Mouse (Mus musculus) neural tube, embryonic 14.5 days (tissue): ENCODE measurements at regions not wholly inside any gene's neighbourhood (a gene's known extent, or its start where the extent isn't known, plus 50 kb on each side); places are given as distances from the start of the nearest gene placed in this dataset.

Experiments used
- ATAC-seq: fragments of 200-750 bp; cut with Nextera tagmentation; 2 replicates; pipeline ENCODE4 v1.8.0; 2017; ENCODE audit warnings: low read depth, mild to moderate bottlenecking, moderate TSS enrichment, moderate library complexity
- H3K27ac ChIP-seq: fragments of 300-500 bp; sonication (generic); 2 replicates; pipeline ENCODE4 v1.5.1; 2014; ENCODE audit warnings: low read depth, mild to moderate bottlenecking, control low read depth, low read length, moderate library complexity, mixed read lengths
- H3K27me3 ChIP-seq: fragments of 300-500 bp; sonication (generic); 2 replicates; pipeline ENCODE4 v1.6.1; 2014; ENCODE audit warnings: low read length; ENCODE audit not compliant: control insufficient read depth, insufficient read depth
- H3K36me3 ChIP-seq: fragments of 300-500 bp; sonication (generic); 2 replicates; pipeline ENCODE4 v1.6.1; 2014; ENCODE audit warnings: low read length, mixed read lengths; ENCODE audit not compliant: control insufficient read depth, insufficient read depth
- H3K4me1 ChIP-seq: fragments of 300-500 bp; sonication (generic); 2 replicates; pipeline ENCODE4 v1.6.1; 2014; ENCODE audit warnings: low read length; ENCODE audit not compliant: control insufficient read depth, insufficient read depth
- H3K4me2 ChIP-seq: fragments of 300-500 bp; sonication (generic); 2 replicates; pipeline ENCODE4 v1.6.1; 2014; ENCODE audit warnings: mild to moderate bottlenecking, low read depth, low read length, control low read depth
- H3K4me3 ChIP-seq: fragments of 300-500 bp; sonication (generic); 2 replicates; pipeline ENCODE4 v1.5.1; 2014; ENCODE audit warnings: low read depth, low read length, control low read depth, mixed read lengths
- H3K9ac ChIP-seq: fragments of 300-500 bp; sonication (generic); replicated peaks from 2 replicates; pipeline ENCODE4 v1.6.1; 2014; ENCODE audit warnings: low read depth, mild to moderate bottlenecking, control low read depth, low read length, mixed read lengths
- H3K9me3 ChIP-seq: fragments of 300-500 bp; sonication (generic); 2 replicates; pipeline ENCODE4 v1.6.1; 2016; ENCODE audit warnings: low read length; ENCODE audit not compliant: control insufficient read depth
- WGBS: fragments of 180-500 bp; shearing (Covaris S2); extraction: QIAGEN DNeasy Blood & Tissue Kit; methylation state at CpG from one replicate; pipeline ENCODE4 v1.1.7; 2014; 5-methylcytosine and 5-hydroxymethylcytosine counted together

GRCm38 (mm10) chr13:112003445-112003844, 194.7 kb upstream of the Map3k1 start:
- no peaks in the 10 kb centered on the region for H3K27me3 ChIP-seq
- no peak for ATAC-seq
- 82% methylated on average over 7 of the region's 7 CpGs for WGBS
- H3K36me3 ChIP-seq, result no peaks in the 10 kb centered on the region
- no peak overlapping the region for H3K4me3 ChIP-seq
- H3K9ac ChIP-seq, result no peak overlapping the region
- H3K4me2 ChIP-seq, result no peak overlapping the region
- H3K9me3 ChIP-seq, result no peaks in the 10 kb centered on the region
- H3K27ac ChIP-seq, result no peak overlapping the region
- peaks cover 11% of the 10 kb centered on the region for H3K4me1 ChIP-seq

- no peak for ATAC-seq
- H3K27me3 ChIP-seq, result no peaks in the 10 kb centered on the region
- no peaks in the 10 kb centered on the region for H3K36me3 ChIP-seq
- WGBS, result 91% methylated on average over 3 of the region's 3 CpGs
- H3K4me3 ChIP-seq, result no peak overlapping the region
- H3K9ac ChIP-seq, result no peak overlapping the region
- no peaks in the 10 kb centered on the region for H3K9me3 ChIP-seq
- no peak overlapping the region for H3K4me2 ChIP-seq
- H3K4me1 ChIP-seq, result peaks cover 11% of the 10 kb centered on the region
- H3K27ac ChIP-seq, result no peak overlapping the region
Observed at GRCm38 (mm10) chr13:112004126-112004525, 195.3 kb upstream of the Map3k1 start.

DNA sequence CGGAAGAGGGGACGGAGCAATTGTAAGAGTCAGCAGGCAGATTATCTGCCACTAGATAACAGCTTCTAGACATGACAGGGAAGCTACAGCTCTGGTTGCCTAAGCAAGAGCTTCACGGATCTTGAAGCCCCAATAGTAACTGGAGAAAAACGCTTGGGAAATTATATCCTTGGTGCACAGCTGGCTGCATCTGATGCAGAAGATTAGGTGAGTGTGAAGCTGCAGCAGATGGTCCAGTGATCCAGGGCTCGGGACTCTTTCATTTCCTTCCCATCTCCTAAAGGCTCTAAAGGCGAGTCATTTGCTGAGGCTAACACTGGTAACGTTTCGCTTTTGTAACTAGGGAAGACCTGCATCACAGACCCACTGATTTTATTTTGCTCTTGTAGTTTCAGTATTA, 196.6 kb upstream of the Map3k1 start:
- Histone ChIP-seq H3K36me3 (no peaks in the 10 kb centered on the region), H3K27me3 (no peaks in the 10 kb centered on the region), H3K4me2 (no peak overlapping the region), H3K27ac (no peak overlapping the region), H3K4me3 (no peak overlapping the region), H3K9me3 (no peaks in the 10 kb centered on the region), H3K4me1 (peaks cover 11% of the 10 kb centered on the region), H3K9ac (no peak overlapping the region)
- WGBS, result 82% methylated on average over 8 of the region's 8 CpGs
- ATAC-seq, result no peak

DNA sequence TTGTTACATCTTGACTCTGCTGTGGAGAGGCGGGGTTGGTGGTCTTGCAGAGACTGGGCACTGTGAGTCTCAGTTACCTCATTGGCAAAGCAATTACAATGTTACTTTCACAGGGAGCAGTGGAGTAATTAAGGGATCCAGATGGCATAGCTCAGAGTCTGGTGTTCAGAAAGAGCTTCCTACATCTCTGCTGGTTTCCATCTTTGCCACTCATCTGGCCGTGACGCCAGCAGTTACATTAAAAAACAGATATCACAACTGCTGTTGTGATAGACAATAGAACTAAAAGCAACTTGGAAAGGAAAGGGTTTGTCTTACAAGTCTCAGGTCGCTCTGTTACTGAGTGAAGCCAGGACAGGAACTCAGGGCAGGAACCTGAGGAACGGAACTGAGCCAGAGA, 200.0 kb upstream of the Map3k1 start:
- 92% methylated on average over 5 of the region's 5 CpGs for WGBS

DNA sequence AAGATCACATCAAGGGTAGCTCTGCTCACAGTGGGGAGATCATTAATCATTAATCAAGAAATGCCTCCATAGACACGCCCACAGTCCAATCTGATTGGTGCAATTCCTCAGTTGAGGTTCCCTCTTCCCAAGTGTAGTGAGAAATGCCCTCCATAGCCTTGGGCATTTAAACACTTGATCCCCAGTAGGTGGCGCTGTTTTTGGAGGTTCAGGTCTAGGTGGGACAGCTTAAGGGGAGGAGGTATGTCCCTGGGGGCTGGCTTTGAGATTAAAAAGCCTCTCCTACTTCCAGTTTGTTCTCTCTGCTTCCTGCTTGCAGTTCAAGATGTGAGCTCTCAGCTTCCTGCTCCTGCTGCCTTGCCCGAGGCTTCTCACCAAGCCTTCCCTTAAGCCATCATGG, 200.5 kb upstream of the Map3k1 start:
- Histone ChIP-seq H3K27me3 (no peaks in the 10 kb centered on the region), H3K4me2 (no peak overlapping the region), H3K4me1 (no peaks in the 10 kb centered on the region), H3K9ac (no peak overlapping the region), H3K36me3 (no peaks in the 10 kb centered on the region), H3K27ac (no peak overlapping the region), H3K9me3 (no peaks in the 10 kb centered on the region), H3K4me3 (no peak overlapping the region)
- ATAC-seq, result no peak
- 79% methylated on average over 3 of the region's 3 CpGs for whole genome bisulfite sequencing

More for the DNA sequence above, 200.0 kb upstream of the Map3k1 start:
- H3K27me3 ChIP-seq, result no peaks in the 10 kb centered on the region
- no peak overlapping the region for H3K4me3 ChIP-seq
- no peak for ATAC-seq
- no peaks in the 10 kb centered on the region for H3K9me3 ChIP-seq
- no peak overlapping the region for H3K4me2 ChIP-seq
- H3K36me3 ChIP-seq, result no peaks in the 10 kb centered on the region
- no peak overlapping the region for H3K9ac ChIP-seq
- no peaks in the 10 kb centered on the region for H3K4me1 ChIP-seq
- H3K27ac ChIP-seq, result no peak overlapping the region

DNA sequence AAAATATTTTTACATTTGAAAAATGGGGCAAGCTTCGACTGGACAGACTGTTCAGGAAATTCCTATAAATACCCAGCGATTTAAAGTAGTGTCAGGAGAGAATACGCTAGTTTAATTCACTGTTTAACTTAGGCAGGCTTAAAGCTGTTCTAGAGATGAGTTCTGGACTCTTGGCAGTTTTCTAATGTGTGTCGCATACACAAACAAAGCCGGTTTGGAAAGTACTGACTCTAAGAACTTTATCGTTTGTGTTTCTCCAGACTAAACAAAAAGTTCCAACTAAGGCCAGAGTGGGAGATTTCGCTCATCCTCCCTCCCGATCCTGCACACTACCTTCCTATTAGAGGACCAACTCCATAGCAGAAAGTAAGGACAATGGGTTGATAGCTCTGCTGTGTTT, 201.7 kb upstream of the Map3k1 start:
- Histone ChIP-seq H3K4me2 (no peak overlapping the region), H3K4me1 (no peaks in the 10 kb centered on the region), H3K36me3 (no peaks in the 10 kb centered on the region), H3K9me3 (no peaks in the 10 kb centered on the region), H3K9ac (no peak overlapping the region), H3K27ac (no peak overlapping the region), H3K27me3 (no peaks in the 10 kb centered on the region), H3K4me3 (no peak overlapping the region)
- 83% methylated on average over 8 of the region's 8 CpGs for WGBS
- no peak for ATAC-seq

- WGBS, result 55% methylated on average over 1 of the region's 1 CpGs
- Histone ChIP-seq H3K36me3 (no peaks in the 10 kb centered on the region), H3K27ac (no peak overlapping the region), H3K27me3 (no peaks in the 10 kb centered on the region), H3K9ac (no peak overlapping the region), H3K9me3 (no peaks in the 10 kb centered on the region), H3K4me1 (no peaks in the 10 kb centered on the region), H3K4me3 (no peak overlapping the region), H3K4me2 (no peak overlapping the region)
- ATAC-seq, result no peak
Observed at GRCm38 (mm10) chr13:112012640-112013039, 203.8 kb upstream of the Map3k1 start.

- H3K9ac ChIP-seq, result no peak overlapping the region
- no peaks in the 10 kb centered on the region for H3K27me3 ChIP-seq
- no peaks in the 10 kb centered on the region for H3K4me1 ChIP-seq
- 96% methylated on average over 3 of the region's 3 CpGs for WGBS
- no peak overlapping the region for H3K4me2 ChIP-seq
- H3K27ac ChIP-seq, result no peak overlapping the region
- no peak overlapping the region for H3K4me3 ChIP-seq
- ATAC-seq, result no peak
- no peaks in the 10 kb centered on the region for H3K9me3 ChIP-seq
- no peaks in the 10 kb centered on the region for H3K36me3 ChIP-seq
Observed at GRCm38 (mm10) chr13:112015083-112015482, 206.3 kb upstream of the Map3k1 start.

- no peaks in the 10 kb centered on the region for H3K4me1 ChIP-seq
- H3K27ac ChIP-seq, result no peak overlapping the region
- no peak for ATAC-seq
- H3K36me3 ChIP-seq, result no peaks in the 10 kb centered on the region
- no peak overlapping the region for H3K4me2 ChIP-seq
- H3K9ac ChIP-seq, result no peak overlapping the region
- no peaks in the 10 kb centered on the region for H3K27me3 ChIP-seq
- no peak overlapping the region for H3K4me3 ChIP-seq
- H3K9me3 ChIP-seq, result no peaks in the 10 kb centered on the region
Observed at GRCm38 (mm10) chr13:112016280-112016679, 207.5 kb upstream of the Map3k1 start.
